Mouse (Mus musculus): Measurements from ENCODE around the gene Aqp6.
A peak's percentile ranks its signal among the peaks of the same experiment; 100 is the strongest.

Aqp6 gene

GRCm38 (mm10) chr15:99597596-99597995, 3.6 kb upstream of the Aqp6 start:
- no peak for DNase-seq (ENCODE audit: low spot score)

GRCm38 (mm10) chr15:99599245-99600070, 1.7 kb upstream of the Aqp6 start:
- DNase-seq (ENCODE audit: low spot score): no peak

DNA sequence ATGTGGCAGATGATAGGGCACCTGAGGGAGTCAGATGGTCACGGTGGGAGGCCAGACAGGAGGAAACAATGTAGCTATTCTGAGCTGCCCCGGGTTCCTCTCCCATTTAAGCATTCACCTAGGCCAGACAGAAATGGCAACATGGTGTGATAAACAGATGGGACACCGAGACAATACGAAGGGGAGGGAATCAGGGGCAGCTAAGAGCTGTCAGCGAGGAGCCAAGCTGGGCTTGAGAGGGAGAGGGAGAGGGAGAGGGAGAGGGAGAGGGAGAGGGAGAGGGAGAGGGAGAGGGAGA, 572 bp downstream of the Aqp6 start:
- peak; percentile 82 for DNase-seq (ENCODE audit: low spot score)

GRCm38 (mm10) chr15:99602206-99602820, 1.1 kb downstream of the Aqp6 start:
- no peak for DNase-seq (ENCODE audit: low spot score)

DNA sequence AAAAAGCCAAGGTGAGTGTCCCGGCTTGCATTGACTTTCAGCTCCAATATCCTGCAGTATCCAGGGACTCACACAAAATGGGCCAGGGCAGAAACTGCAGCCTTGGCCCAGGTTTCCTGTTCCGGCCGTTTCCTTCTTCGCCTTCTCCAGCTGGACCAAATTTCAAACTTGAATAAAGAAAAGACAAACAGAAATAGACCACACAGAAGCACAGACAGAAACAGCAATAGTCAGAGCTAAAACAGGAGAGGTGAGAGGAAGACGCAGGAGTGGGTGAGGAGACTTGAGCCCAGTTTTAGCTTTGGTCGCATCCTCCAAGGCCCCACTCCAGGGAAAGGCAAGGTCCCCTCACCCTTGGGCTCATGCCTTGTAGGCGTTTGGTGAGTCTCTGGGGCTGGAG, 2.0 kb downstream of the Aqp6 start:
- no peak for DNase-seq (ENCODE audit: low spot score)

- no peak for DNase-seq (ENCODE audit: low spot score)
Measured at GRCm38 (mm10) chr15:99605595-99605994, 4.4 kb downstream of the Aqp6 start.

GRCm38 (mm10) chr15:99606515-99606914, 5.3 kb downstream of the Aqp6 start:
- DNase-seq (ENCODE audit: low spot score): no peak

DNA sequence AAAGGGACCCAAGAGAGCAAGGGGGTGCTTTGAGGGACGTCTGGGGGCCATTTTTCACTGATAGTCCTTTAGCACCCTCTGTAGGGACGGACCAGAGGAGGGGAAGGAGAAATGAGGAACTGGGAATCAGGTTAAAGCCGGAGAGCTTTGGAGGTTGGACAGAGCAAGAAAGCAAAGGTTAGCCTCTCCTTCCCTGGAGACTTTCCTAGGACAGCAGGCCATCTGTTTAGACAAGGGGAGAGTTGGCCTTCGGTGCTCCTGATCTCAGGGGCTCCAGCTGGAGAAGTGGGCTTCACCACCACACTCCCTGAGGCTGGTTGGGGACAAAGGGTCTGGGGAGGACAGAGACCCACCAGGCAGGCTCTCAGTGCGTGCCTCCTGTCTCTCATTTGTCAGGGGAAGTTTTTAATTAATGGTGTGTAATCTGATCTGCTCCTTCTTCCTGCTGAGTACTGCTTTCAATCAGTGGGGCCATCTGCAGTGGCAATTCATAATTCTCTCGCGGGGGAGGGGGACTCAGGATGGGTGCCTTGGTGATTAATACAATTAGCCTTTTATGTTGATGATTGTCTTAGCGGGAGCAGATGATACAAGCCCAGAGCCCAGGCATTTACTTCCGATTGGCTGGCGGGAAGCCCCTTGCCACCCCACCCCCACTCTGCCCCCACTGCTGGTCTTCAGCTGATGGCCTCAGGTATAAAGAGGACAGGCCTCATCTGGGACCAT, 6.4 kb downstream of the Aqp6 start:
- DNase-seq (ENCODE audit: low spot score): no peak

GRCm38 (mm10) chr15:99608382-99609125, 7.4 kb downstream of the Aqp6 start:
- no peak for DNase-seq (ENCODE audit: low spot score)

GRCm38 (mm10) chr15:99611563-99611962, 10.4 kb downstream of the Aqp6 start:
- DNase-seq (ENCODE audit: low spot score): no peak

- no peak for DNase-seq (ENCODE audit: low spot score)
Measured at GRCm38 (mm10) chr15:99614273-99614672, 13.1 kb downstream of the Aqp6 start.

DNA sequence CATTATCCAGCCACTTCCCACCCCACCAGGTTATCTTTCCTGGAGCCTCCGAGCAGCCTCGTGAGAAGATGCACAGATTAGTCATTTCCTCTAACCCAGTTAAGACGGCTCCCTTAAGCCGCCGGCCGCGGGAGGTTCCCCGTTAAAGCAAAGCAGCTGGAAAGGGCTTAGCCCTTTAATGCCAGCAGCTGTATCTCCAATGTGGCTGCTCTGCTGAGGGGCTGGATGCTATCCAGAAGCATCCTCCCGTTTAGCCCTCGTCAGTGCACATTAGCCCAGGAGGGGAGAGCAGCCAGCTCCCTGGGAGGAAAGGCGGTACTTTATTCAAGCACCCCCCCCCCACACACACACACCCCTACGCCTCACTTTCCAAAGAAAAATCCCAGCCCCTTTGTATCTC, 13.6 kb downstream of the Aqp6 start:
- DNase-seq (ENCODE audit: low spot score): no peak

DNA sequence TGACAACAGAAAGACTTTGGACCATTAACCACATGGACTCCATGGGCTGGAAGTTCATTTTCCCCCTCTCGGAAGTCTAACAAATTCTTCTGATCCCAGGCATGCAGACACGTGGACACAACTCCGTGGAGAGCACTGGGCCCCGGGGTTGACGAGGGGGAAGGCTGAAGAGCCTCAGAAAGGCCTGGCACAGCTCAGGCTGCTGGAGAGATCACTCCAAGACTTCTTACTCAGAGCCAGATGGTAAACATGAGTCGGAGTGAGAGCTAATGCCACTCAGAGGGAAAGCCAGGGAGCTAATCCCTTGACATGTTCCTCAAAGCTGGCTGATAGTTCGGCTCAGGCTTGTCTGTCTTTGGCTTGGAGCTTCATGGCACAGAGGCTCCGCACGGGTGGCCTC, 14.0 kb downstream of the Aqp6 start:
- no peak for DNase-seq (ENCODE audit: low spot score)

- no peak for DNase-seq (ENCODE audit: low spot score)
Measured at GRCm38 (mm10) chr15:99618595-99618994, 17.4 kb downstream of the Aqp6 start.

- peak; percentile 29 for DNase-seq (ENCODE audit: low spot score)
Measured at GRCm38 (mm10) chr15:99619821-99620220, 18.6 kb downstream of the Aqp6 start.

DNA sequence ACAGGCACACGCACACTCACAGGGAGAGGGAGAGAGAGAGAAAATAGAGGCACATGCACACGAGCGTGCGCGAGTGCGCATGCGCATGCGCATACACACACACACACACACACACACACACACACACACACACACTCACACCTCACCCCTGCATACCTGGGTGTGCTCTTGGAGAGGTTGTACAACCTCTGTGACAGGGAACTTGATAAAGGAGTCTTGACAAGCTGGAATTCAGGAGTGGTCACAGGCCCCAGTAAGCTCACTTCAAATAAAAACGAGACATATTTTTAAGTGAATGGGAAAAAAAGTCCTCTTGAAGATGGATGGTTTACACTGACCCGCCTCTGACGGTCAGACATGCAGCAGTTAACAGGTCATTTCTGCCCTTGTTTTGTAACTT, 20.9 kb downstream of the Aqp6 start:
- DNase-seq (ENCODE audit: low spot score): no peak

DNA sequence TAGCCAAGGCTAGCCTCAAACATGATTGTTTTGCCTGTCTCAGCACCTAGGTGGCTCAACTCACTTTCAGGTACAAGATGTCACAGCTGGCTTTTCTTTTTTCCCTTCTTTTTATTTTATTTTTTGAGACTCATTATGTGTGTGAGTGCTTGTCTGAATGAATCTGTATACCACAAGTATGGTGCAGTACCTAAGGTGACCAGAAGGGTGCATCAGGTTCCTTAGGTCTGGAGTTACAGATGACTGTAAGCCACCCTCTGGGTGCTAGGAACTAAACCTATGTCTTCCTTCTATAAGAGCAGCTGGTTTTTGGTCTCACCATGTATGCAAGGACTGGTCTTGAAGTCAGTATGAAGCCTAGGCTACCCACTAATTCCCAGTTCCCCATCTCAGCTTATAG, 30.4 kb downstream of the Aqp6 start:
- no peak for DNase-seq (ENCODE audit: low spot score)

DNA sequence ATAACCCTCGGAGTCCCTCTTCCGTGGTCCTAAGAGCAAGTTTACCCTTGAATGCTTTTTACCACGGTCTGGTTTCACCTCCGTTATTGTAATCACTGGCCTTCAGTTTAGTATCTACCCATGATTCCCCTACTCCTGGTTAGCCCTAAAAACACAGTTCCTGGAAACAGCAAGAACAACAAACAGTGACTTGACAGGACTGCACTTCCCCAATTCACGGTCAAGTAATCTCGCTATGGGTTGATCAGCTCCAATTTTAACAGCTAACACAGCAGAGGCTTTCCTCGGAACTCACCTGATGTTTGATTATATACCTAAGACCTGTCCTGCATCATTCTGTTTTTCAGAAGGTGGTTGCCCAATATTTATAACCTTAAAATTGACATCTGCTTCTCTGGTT, 33.5 kb downstream of the Aqp6 start:
- DNase-seq (ENCODE audit: low spot score): no peak

DNA sequence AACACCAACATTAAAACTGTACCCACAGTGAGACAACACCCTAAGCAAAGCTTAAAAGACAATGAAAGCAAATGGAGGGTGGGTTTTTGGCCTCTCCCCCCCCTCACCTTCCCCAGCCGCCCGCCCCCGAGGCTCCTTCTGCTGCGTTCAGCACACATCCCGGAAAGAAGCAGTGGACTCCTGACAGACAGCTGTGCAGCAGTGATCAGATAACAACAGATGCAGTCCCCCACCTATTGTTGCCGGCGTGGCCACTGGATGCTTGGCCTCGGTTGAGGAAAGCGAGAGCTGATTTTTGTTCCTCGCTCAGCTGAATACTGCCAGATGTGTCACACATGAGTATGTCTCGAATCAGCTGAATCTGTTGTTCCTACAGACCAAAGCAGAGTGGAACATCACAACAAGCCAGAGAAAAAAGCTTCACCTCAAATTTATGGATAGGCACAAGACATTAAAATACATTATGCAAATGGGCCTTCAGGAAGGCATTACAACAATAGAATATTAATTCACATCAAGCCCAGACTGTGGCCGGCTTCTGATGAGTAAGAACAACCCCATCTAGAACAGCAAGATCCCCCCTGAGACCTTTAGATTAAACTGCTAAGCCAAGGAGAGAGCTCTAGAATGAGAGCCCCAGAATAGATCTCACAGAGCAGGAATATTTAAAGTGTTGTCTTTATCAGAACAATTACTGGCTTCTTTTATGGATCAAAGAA, 36.4 kb downstream of the Aqp6 start:
- no peak for DNase-seq (ENCODE audit: low spot score)

GRCm38 (mm10) chr15:99638124-99638485, 36.9 kb downstream of the Aqp6 start:
- no peak for DNase-seq (ENCODE audit: low spot score)

GRCm38 (mm10) chr15:99642622-99643021, 41.4 kb downstream of the Aqp6 start:
- no peak for DNase-seq (ENCODE audit: low spot score)

GRCm38 (mm10) chr15:99643832-99644231, 42.6 kb downstream of the Aqp6 start:
- DNase-seq (ENCODE audit: low spot score): no peak

All from testis, postnatal 14 days (tissue).